Mouse (Mus musculus) right cerebral cortex, postnatal 10 days (tissue): ENCODE measurements at regions not wholly inside any gene's neighbourhood (a gene's known extent, or its start where the extent isn't known, plus 50 kb on each side); places are given as distances from the start of the nearest gene placed in this dataset.

Source experiments
- DNase-seq, 2 experiments: peaks; one replicate each; pipeline ENCODE4 v3.0.0; 2021; ENCODE audit warnings: low spot score in 2 of 2

DNA sequence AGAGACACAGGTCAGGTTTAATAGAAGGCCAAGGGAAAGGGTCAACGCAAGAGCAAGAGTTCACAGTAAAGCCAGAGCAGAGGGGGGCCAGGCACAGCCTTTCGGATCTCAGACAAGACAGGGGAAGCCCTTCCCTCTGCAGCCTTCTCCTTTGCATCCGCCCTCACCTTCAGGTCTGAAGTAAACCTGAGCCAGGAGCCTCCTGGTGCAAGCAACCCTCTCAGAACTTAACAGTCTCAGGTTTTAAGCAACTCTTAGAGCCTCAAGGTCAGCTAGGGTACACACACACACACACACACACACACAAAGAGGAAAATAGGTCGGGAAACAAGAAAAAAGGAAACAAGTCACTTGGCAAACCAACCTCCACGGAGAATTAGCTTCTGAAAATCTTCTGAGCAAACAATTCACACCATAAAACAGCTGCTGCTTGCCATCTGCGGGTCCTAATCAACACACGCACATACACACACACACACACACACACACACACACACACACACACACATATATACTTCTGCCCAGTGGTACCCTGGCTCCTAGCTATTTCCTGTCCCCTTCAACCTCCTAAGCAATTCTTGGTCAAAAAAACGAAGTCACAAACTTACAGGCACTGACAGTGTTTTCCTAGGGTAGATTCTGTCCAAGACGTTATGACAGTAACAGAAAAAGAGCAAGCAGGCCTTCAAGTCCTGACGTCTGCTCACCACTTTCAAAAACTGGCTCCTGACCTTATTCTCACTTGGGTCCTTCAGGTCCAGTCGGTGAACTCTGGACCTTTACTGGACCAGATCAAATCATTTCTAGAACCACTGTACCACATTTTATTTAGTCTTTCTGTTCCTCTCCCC, 196.4 kb downstream of the Sox4 start:
- DNase-seq: no peak

DNA sequence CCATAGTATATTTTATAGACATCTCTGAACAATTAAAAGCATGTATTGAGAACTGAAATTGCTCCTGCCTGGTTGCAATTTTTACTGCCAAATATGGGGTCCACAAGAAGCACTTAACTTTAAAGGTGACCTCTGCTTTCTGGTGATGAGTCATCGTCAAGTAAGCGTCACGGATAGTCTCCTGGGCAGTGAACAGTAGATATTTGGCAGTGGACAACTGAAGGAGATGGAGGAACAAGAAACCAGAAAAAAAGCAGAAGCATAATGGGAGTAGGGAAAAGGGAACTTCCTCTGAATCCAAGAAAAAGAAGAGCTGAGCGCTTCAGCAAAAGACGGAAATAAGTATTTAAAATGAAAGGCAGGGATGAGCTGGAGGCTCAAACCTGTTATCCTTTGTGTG, 199.3 kb downstream of the Sox4 start:
- DNase-seq: no peak

DNA sequence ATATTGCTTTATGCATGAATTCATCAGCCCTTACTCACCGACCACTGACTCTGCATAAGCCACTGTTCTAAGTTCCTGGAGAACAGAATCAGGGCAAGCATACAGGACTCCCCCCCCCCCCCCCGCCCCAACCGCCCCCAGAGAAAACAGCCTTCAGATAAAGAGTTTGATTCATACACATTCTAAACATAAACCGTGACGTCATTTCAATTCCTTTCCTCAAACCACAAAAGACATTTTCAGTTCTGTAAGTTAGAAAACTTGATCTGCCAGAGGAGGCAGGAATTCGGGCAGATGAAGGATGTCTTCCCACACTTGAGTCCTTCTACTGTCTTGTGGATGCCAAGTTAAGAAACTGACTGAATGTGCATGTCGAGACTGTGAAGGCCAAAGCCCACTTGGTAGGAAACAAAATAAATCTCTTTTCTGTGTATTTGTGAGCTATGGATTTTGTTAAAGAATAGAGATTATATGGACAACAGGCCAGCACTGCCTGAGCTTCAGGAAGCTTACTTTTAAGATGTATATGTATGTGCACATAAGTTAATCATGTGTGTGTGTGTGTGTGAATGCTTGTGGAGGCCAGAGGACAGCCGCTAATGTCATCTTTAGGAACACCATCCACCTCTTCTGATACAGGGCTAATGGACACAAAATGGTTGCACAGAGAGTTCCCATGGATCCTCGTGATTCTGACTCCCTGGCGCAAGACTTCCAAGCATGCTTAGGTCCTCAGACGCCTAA, 202.4 kb downstream of the Sox4 start:
- DNase-seq: no peak

DNA sequence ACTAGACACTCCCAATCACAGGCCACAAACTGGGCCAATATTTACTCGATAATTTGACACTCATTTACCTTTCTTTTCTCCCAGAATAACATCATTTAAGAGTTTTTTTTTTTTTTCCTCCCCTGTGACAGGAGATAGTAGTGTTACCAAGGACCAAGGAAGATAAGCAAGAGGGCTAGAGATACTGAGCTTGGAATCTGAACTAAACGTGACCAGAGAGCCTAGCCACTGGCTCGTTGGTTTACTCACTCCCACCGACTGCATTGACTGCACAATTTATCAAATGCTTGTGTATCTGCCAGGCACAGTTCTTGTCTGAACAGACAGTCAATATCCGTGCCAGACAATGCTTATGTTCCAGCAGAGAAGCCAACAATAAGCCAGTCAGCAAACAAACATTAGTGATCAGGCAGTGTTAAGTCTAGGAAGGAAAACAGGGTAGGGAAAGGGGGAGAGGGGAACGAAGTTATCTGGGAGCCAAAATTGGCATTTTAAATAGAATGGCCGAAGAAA, 213.3 kb downstream of the Sox4 start:
- no peak for DNase-seq

DNA sequence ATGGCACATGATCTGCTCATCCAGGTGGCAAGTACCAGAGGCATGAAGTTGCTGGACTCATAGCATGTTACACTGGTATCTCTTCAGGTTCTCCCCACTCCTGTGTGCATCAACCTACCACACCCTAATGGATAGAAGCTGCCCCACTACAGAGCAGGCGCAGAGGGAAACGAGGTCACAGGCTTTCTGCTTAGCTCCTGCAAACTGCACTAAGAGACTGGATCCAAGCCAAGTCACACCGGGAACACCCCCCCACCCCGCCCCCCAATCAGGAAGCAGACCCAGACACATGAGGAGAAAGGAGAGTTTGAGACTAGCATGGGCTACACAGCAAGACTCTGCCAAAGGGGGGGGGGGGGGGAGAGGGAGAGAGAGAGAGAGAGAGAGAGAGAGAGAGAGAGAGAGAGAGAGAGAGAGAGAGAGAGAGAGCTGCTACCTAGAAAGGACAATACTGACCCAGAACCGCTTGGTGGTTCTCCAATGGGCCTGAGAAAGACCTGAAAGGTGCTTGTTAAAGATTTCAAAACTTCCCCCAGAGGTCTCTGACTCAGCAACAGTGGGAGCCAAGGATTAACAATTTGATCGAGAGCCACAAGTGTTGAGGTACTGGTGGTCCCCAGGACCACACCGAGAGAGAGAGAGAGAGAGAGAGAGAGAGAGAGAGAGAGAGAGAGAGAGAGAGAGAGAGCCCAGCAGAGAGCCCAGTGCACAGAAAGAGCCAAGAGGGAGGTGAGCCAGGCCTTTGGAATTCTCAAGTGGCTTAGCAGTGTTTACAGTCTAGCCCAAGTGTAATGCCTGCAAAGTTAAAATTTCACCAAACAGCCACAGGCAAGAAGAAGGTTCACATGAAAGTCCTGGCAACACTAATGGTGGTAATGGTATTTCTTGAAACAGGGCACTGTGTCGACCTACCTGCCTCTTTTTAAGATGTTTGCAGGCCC, 215.1 kb downstream of the Sox4 start:
- DNase-seq: no peak

DNA sequence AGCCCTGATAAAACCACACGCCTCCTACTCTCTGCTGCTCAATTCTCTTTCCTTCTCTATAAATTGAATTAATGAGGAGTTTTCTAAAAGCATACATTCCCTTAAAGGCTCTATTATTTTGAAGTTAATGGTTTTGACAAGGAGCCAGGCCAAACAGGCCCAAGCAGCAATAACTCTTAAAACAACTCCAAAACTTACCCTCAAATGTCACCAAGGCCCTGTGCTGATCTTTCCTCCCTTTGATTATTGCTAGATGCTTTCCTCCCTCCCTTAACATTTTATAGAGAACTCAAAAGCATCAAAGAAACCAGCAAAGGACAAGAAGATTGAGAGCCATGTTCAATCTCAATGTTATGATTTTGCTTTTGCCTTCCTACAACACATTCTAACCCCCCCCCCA, 221.0 kb downstream of the Sox4 start:
- no peak for DNase-seq

DNA sequence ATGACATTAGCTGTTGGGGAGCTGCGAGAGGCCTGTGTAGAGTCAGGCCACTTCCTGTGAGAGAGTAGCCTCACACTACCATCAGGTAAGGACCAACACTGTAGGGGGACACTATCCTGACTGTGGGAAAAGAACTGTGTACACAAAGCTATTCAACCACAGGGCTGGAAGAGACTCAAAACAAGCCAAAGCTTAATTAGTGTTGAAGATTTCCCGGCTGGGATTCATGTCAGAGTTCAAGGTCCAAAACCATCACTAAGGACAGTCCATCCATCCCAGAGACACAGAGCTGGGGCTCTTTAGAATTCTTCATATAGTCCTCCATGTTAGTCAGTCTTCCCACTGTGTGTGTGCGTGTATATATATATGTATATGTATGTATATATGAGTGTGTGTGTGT, 221.5 kb downstream of the Sox4 start:
- DNase-seq: no peak

DNA sequence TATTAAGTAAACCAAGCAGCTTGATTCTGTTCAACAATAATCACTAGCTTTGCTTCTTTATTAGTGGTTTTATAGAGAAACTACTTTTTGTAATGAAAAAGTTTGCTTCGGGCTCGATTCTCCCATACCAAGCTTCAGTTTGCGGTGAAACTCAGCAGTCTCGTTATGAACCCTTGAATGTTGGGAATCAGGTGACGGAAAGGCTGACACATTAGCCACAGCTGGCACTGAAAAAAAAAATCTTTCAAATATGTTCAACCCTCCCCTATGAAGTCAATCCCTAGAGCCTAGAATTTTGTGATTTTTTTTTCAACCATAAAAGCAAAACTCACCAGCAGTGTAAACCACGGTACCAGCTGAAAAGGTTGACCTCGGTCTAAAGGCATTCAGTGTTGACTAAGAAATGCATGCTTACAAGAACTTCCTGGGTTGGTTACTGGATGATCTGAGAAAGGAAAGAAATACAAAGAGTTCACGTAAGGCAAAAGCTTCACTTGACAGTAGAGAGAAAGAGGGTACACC, 223.4 kb downstream of the Sox4 start:
- no peak for DNase-seq

DNA sequence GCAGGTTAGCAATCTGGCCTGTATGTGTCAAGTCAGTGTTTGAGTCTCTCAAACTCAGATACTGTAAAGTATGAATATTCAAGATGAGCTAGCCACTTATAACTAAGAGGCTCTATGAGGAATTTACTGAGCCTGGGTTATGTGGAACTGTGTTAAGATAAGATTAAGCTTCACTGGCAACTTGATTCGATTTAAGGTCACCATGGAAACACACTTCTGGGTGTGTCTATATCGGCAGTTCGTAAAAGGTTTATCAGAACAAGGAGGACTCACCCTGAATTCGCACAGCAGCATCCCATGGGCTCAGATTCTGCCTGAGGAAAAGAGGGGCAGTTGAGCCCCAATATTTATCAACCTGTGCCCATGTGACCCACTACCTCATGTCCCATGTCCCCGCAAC, 224.7 kb downstream of the Sox4 start:
- no peak for DNase-seq

DNA sequence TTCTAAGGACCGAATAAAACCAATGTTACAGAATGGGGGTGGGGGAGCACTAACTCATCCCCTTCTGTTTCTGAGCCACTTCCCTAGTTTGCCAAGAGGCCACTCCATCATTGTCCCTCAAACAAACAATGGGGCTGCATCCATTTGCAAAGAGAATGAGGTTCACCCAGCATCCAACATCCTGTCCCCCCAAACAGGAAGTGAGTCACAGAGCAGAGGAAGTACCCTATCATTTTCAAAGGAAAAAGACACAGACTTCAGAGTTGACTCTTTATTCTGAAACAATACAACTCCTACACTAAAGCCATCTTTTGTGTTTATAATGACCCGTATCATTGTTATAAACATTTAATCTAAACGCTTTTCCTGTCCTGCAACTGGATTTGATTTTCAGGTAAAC, 229.2 kb downstream of the Sox4 start:
- DNase-seq: no peak

DNA sequence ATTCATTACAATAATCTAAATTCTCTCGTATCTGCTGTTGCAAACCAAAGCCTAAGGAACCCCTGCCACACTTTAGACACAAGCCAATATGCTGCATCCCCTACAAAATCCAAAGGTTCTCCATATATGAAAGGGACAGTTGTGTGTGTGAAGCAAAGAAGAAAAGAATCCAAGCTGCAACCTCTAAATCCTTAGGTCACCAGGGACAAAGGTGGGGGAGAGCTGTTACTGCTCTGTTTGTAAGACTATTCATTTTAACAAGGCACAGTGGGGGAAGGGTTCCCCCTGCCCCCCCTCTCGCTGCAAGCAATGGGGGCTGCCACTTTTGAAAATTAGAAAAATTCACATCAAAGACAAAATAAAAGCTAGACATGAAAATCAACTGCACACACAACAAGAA, 231.4 kb downstream of the Sox4 start:
- DNase-seq: no peak

DNA sequence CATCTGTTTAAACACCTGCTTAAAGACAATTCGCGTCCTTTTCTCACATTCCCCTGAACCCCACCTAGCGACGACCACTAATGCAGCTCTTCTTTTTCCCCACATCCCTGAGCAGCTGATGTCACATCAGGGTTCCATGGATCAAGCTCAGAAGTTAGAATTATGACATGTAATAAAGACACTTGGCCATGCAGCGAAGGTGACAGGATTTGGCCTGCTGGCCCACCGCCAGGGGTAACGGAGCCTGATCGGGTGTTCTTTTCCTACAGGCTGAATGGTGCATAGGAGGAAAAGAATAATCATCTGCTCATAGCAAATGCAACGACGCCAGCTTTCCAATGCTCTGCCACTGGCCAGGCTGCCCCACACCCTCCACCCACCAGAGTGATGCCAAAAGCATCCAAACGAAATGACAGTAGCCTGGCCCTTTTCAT, 231.9 kb downstream of the Sox4 start:
- peak; percentile 51 to 59 for DNase-seq

DNA sequence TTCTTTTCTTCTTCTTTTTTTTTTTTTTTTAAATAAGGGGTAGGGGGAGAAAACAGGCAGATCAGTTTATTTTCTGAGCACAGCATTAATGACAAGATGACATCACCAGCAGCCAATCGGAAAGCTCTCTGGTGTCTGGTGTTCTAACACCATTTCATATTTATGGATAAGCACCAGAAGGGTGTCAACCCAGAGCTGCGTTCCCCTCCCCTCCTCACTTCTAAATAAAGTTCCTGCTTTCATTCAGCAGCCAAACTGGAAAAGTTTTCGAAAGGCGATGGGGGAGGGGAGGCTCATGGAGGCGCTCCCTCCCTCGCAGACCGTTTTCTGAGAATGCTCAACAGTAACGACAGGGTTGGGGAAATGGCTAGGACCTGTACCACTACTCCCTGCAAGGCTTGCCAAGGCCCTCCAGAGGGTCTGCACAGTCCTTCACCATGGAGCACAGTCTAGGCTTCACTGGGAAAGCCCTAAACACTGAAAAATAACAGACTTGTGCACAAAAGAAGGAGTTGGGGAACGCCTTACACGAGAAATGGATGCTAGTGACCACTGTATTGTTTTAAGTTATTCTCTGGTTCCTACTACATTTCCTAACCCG, 232.8 kb downstream of the Sox4 start:
- DNase-seq: peak; percentile 86 to 94

DNA sequence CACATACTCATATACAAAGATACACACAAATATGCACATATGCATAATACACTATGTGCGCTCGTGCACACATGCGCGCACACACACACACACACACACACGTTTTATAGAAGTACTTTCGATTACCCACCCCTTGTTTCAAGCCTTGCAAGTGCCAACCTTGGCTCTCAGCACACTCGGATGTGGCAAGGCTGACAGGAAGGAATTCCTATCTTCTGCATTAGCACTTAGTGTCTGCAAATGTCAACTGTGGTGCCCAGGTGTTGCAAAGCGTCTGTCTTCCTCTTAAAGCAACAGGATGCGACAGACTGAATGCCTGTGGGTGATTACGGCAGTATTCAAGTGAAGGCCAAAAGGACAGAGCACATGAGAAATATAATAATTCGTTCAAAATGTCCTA, 233.3 kb downstream of the Sox4 start:
- peak; percentile 43 to 57 for DNase-seq

DNA sequence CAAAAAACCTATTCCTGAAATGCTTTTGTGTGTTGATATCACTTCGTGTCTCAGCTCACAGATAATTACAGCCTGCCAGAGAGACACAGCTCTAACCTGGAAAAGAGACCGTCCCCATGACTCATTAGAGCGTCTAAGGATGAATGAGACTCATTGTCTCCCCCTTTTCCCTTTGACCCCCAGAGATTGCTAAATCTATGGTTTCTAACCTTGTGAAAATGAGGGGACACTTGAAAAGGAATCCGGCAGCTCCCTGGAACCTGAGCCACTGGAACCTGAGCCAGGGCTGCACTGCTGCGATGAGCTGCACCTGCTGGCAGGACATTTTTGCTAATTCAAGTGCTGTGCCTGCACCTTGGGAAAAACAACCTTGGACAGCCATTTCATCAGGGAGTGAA, 234.6 kb downstream of the Sox4 start:
- no peak for DNase-seq

DNA sequence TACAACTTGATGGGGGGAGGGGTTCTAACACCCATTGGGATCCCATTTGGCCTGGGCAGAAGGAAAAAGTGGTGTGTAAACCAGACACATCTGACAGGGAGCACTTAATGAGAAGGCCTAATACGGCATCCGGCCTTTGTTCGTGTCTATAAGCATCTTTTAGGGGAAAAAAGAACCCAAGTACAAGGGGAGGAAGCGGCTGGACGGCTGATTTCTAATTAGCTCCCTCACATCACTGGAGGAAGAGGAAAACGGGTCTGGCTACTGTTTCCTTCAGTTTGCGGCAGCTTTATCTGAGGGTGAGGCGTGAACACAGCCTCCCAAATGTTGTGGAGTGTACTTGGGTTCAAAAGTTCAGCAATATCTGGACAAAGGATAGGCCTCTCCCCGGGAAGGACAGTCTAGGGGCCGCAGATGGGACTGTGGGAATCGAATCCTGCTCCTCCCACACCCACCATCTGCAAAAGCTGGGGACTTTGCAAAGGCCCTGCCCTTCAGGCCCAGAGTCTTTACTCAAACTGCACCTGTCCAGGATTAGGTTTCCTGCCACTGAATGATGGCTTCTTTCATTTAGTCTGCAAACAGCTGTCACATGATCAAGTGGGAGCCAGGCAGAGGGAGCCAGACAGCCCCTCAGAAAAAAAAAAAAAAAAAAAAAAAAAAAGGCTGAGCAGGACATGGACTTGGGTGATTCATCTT, 235.2 kb downstream of the Sox4 start:
- no peak for DNase-seq

DNA sequence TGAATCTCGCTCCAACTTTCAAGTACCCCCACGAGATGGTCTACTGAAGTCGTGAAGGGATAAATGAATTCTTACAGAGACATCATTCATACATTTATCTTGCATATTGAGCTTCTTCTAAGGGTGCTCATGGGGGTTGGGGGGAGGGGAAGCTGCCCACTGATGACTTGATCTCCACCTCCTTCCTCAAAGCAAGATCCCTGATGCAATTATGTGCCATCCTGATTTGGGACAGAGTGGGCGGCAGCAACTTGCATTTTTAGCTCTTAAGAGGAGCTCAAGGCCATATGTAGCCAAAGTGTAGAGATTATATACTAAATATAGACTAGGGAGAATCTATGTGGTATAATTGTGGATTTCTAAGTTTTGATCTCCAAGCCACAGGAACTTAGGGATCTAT, 236.1 kb downstream of the Sox4 start:
- no peak for DNase-seq

DNA sequence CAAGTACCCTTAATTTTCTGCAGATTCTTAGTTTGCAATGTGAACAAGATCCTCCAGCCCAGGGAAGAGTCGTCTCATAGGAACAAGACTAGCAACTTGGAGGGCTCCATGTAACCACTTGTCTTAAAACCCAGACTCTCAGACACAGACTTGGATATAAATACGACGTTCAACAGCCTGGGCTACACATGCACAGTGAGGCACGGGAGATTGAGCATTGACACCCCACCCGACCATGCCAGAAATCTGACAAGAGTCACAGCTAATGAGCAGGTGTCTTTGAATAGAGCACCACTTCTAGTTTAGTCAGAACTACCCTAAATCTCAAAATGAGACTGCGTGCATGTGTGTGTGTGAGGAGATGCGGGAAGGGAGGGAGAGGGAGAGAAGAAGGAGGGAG, 243.5 kb downstream of the Sox4 start:
- DNase-seq: no peak

DNA sequence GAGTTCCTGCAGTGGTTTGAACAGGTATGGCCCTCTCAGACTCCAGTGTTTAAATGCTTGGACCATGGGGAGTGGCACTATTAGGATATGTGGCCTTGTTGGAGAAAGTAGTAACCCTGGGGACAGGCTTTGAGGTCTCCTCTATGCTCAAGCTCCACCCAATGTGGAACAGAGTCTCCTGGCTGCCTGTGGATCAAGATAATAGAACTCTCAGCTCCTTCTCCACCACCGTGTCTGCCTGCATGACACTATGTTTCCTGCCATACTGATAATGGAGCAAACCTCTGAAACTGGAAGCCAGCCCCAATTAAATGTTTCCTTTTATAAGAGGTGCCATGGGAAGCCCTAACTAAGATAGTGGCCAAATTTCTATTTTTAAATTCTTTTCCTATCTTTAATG, 252.2 kb downstream of the Sox4 start:
- no peak for DNase-seq

DNA sequence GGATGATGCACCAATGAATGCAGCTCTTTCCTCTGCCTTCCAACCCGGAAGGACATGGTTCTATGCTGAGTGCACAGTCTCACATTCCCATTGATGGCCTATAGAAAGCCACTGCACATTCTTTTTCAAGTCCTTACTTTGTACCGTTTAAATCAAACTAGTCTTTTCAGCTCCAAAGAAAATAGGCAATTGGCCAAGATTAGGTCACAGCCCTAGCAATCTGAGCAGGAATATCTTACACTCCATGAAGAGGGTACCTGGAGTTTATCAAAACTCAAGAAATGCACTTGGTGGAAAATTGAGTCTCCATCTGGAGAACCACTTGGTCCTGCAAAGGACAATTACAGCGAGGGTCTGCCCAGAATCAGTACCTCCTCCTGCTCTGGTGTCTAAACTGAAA, 253.4 kb downstream of the Sox4 start:
- no peak for DNase-seq
